Mouse (Mus musculus): ENCODE measurements around the gene Lbr.
A peak's percentile ranks its signal among the peaks of the same experiment; 100 is the strongest.

DNA sequence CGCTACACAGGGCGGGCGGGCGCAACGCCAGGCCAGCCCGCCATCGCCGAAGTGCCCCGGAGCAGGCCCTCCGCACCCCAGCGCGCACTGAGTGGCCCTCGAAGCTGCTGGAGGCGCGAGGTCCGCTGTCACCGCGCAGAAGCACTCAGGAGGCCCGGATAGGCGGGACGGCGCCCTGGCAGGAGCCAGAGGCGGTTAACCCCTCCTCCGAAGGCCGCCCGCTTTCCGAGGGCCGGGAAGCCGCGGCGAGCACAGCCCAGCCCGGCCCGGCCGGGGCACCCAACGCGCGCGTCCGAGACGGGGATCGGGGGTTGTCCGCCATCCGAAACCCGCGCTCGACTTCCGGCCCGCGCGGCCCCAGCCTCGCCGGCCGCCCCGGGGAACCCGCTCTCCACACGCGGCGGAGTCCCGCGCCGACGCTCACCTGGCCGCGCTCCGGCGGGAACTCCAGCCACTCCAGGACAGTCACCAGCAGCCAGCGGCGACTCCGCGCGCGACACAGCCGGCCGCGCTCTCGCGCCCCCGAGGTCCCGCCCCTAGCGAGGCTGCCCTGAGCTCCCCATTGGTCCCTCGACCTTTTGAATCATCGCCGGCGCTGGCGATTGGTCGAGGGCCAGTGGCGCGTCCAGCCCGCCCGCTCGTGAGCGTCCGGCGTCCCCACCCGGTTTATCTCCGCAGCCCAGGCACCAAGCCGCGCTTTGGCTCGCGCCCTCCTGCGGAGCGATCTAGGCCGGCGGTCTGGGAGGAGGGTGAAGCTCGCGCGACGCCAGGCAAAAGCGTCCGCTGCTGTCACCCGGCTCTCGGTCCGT, 778 bp downstream of the Lbr start:
- TF ChIP-seq CTCF (IDR thresholded peaks at IDR 0.05; ENCODE audit: low read depth): peak; percentile 39
- TF ChIP-seq EP300 (IDR thresholded peaks at IDR 0.05; ENCODE audit: low read depth): peak; percentile 80
